Mouse (Mus musculus) embryonic facial prominence, embryonic 15.5 days (tissue): Measurements from ENCODE around the gene Orm3. TPM values are rescaled to one million over a fixed set of nuclear protein-coding genes. Genes with fewer than 3 reads are reported as not detected.

Experiments
- ATAC-seq: fragments of 200-750 bp; cut with Nextera tagmentation; 2 replicates; pipeline ENCODE4 v1.8.0; 2017; ENCODE audit warnings: low read depth, moderate TSS enrichment; ENCODE audit not compliant: insufficient number of reproducible peaks, low FRiP score, low TSS enrichment
- H3K27ac ChIP-seq: fragments of 300-500 bp; sonication (generic); replicated peaks from 2 replicates; pipeline ENCODE4 v1.5.1; 2015; ENCODE audit warnings: mild to moderate bottlenecking, inconsistent platforms
- H3K27me3 ChIP-seq: fragments of 300-500 bp; sonication (generic); 2 replicates; pipeline ENCODE4 v1.6.1; 2015; ENCODE audit warnings: inconsistent platforms
- H3K36me3 ChIP-seq: fragments of 300-500 bp; sonication (generic); 2 replicates; pipeline ENCODE4 v1.6.1; 2015; ENCODE audit warnings: mild to moderate bottlenecking, inconsistent platforms
- H3K4me1 ChIP-seq: fragments of 300-500 bp; sonication (generic); 2 replicates; pipeline ENCODE4 v1.6.1; 2015; ENCODE audit warnings: inconsistent platforms
- H3K4me2 ChIP-seq: fragments of 300-500 bp; sonication (generic); replicated peaks from 2 replicates; pipeline ENCODE4 v1.6.1; 2015; ENCODE audit warnings: mild to moderate bottlenecking, inconsistent platforms
- H3K4me3 ChIP-seq: fragments of 300-500 bp; sonication (generic); replicated peaks from 2 replicates; pipeline ENCODE4 v1.5.1; 2015; ENCODE audit warnings: mild to moderate bottlenecking, inconsistent platforms
- H3K9ac ChIP-seq: fragments of 300-500 bp; sonication (generic); 2 replicates; pipeline ENCODE4 v1.6.1; 2015; ENCODE audit warnings: inconsistent platforms
- H3K9me3 ChIP-seq: fragments of 300-500 bp; sonication (generic); replicated peaks from 2 replicates; pipeline ENCODE4 v1.6.1; 2016; ENCODE audit warnings: inconsistent platforms
- WGBS: fragments of 180-500 bp; shearing (Covaris S2); methylation state at CpG from one replicate; pipeline ENCODE4 v1.1.7; 2015; 5-methylcytosine and 5-hydroxymethylcytosine counted together
- polyA plus RNA-seq: library from polyadenylated mRNA; unstranded; fragments of >200 nt; fragmentation: Nextera tagmentation; extraction: Ambion mirVana; gene quantifications from 2 replicates; pipeline ENCODE4 v1.2.1, GENCODE M21; 2015

Gene Orm3
- polyA plus RNA-seq, 1 experiment from 2014 or later = not detected

GRCm38 (mm10) chr4:63389121-63389886 is 33.3 kb downstream of the Orm3 start:
- H3K4me2 ChIP-seq = no peak overlapping the region
- no peak overlapping the region for H3K9ac ChIP-seq
- H3K27ac ChIP-seq = no peak overlapping the region
- no peaks in the 10 kb centered on the region for H3K9me3 ChIP-seq
- H3K4me1 ChIP-seq = peaks cover 13% of the 10 kb centered on the region
- 40% methylated on average over 8 of the region's 8 CpGs for WGBS
- H3K36me3 ChIP-seq = peaks cover 10% of the 10 kb centered on the region; the same call in 1 of the 2 replicates
- H3K4me3 ChIP-seq = no peak overlapping the region
- ATAC-seq = 0 out of 2 replicates have a peak, but pooled peaks have one; percentile 44
- H3K27me3 ChIP-seq = no peaks in the 10 kb centered on the region

GRCm38 (mm10) chr4:63389887-63390528 is 34.0 kb downstream of the Orm3 start:
- Histone ChIP-seq H3K4me1 (peaks cover 13% of the 10 kb centered on the region), H3K27ac (no peak overlapping the region), H3K9ac (no peak overlapping the region), H3K9me3 (no peaks in the 10 kb centered on the region), H3K4me3 (no peak overlapping the region), H3K27me3 (no peaks in the 10 kb centered on the region), H3K36me3 (peaks cover 15% of the 10 kb centered on the region; the same call in 1 of the 2 replicates), H3K4me2 (no peak overlapping the region)
- WGBS = 60% methylated on average over 11 of the region's 11 CpGs
- no peak for ATAC-seq

GRCm38 (mm10) chr4:63391322-63391721 is 35.4 kb downstream of the Orm3 start:
- WGBS = 75% methylated on average over 6 of the region's 6 CpGs
- Histone ChIP-seq H3K4me2 (no peak overlapping the region), H3K9me3 (no peaks in the 10 kb centered on the region), H3K4me1 (peaks cover 13% of the 10 kb centered on the region), H3K27me3 (no peaks in the 10 kb centered on the region), H3K27ac (0 out of 2 replicates have a peak overlapping the region, but pooled peaks have one; percentile 22), H3K4me3 (no peak overlapping the region), H3K36me3 (peaks cover 12% of the 10 kb centered on the region; the same call in 1 of the 2 replicates), H3K9ac (no peak overlapping the region)
- ATAC-seq = no peak

- H3K27ac ChIP-seq = peak overlapping the region; percentile 80
- H3K4me2 ChIP-seq = no peak overlapping the region
- H3K4me1 ChIP-seq = peaks cover 48% of the 10 kb centered on the region
- H3K36me3 ChIP-seq = peaks cover 12% of the 10 kb centered on the region; the same call in 1 of the 2 replicates
- no peak overlapping the region for H3K4me3 ChIP-seq
- no peak overlapping the region for H3K9ac ChIP-seq
- 81% methylated on average over 10 of the region's 10 CpGs for WGBS
- H3K9me3 ChIP-seq = no peaks in the 10 kb centered on the region
- ATAC-seq = no peak
- H3K27me3 ChIP-seq = no peaks in the 10 kb centered on the region
Observed at GRCm38 (mm10) chr4:63397981-63398537, 42.1 kb downstream of the Orm3 start.

- H3K36me3 ChIP-seq = peaks cover 10% of the 10 kb centered on the region; the same call in 1 of the 2 replicates
- no peak overlapping the region for H3K4me2 ChIP-seq
- peaks cover 58% of the 10 kb centered on the region for H3K4me1 ChIP-seq
- no peaks in the 10 kb centered on the region for H3K27me3 ChIP-seq
- WGBS = 20% methylated on average over 11 of the region's 11 CpGs
- peak overlapping the region; percentile 80 for H3K27ac ChIP-seq
- H3K9ac ChIP-seq = no peak overlapping the region
- H3K9me3 ChIP-seq = no peaks in the 10 kb centered on the region
- H3K4me3 ChIP-seq = no peak overlapping the region
- ATAC-seq = peak; percentile 13; the same call in 1 of the 2 replicates
Observed at GRCm38 (mm10) chr4:63398854-63399609, 43.1 kb downstream of the Orm3 start.

- H3K4me2 ChIP-seq = no peak overlapping the region
- H3K9ac ChIP-seq = no peak overlapping the region
- ATAC-seq = no peak
- H3K4me1 ChIP-seq = peaks cover 65% of the 10 kb centered on the region
- H3K4me3 ChIP-seq = no peak overlapping the region
- no peaks in the 10 kb centered on the region for H3K9me3 ChIP-seq
- H3K36me3 ChIP-seq = peaks cover 4% of the 10 kb centered on the region; the same call in 1 of the 2 replicates
- WGBS = 59% methylated on average over 8 of the region's 8 CpGs
- H3K27me3 ChIP-seq = no peaks in the 10 kb centered on the region
- peak overlapping the region; percentile 80 for H3K27ac ChIP-seq
Observed at GRCm38 (mm10) chr4:63399691-63400270, 43.8 kb downstream of the Orm3 start.

- Histone ChIP-seq H3K36me3 (no peaks in the 10 kb centered on the region), H3K27ac (0 out of 2 replicates have a peak overlapping the region, but pooled peaks have one; percentile 28), H3K4me3 (no peak overlapping the region), H3K27me3 (no peaks in the 10 kb centered on the region), H3K9me3 (no peaks in the 10 kb centered on the region), H3K4me1 (peaks cover 75% of the 10 kb centered on the region), H3K9ac (no peak overlapping the region), H3K4me2 (no peak overlapping the region)
- 81% methylated on average over 18 of the region's 18 CpGs for WGBS
- ATAC-seq = no peak
Observed at GRCm38 (mm10) chr4:63400541-63401306, 44.8 kb downstream of the Orm3 start.

GRCm38 (mm10) chr4:63401620-63402019 is 45.7 kb downstream of the Orm3 start:
- no peak overlapping the region for H3K4me3 ChIP-seq

GRCm38 (mm10) chr4:63402056-63402455 is 46.1 kb downstream of the Orm3 start:
- Histone ChIP-seq H3K4me2 (0 out of 2 replicates have a peak overlapping the region, but pooled peaks have one; percentile 15), H3K27ac (peak overlapping the region; percentile 82; the same call in 1 of the 2 replicates), H3K27me3 (no peaks in the 10 kb centered on the region), H3K9ac (no peak overlapping the region), H3K36me3 (no peaks in the 10 kb centered on the region), H3K4me3 (no peak overlapping the region), H3K4me1 (peaks cover 77% of the 10 kb centered on the region), H3K9me3 (no peaks in the 10 kb centered on the region)
- WGBS = 87% methylated on average over 10 of the region's 10 CpGs
- no peak for ATAC-seq

More at GRCm38 (mm10) chr4:63401620-63402019, 45.7 kb downstream of the Orm3 start:
- Histone ChIP-seq H3K27ac (0 out of 2 replicates have a peak overlapping the region, but pooled peaks have one; percentile 28), H3K9me3 (no peaks in the 10 kb centered on the region), H3K4me2 (0 out of 2 replicates have a peak overlapping the region, but pooled peaks have one; percentile 15), H3K36me3 (no peaks in the 10 kb centered on the region), H3K4me1 (peaks cover 77% of the 10 kb centered on the region), H3K9ac (no peak overlapping the region), H3K27me3 (no peaks in the 10 kb centered on the region)
- no peak for ATAC-seq
- 62% methylated on average over 6 of the region's 6 CpGs for WGBS

GRCm38 (mm10) chr4:63402558-63402957 is 46.6 kb downstream of the Orm3 start:
- Histone ChIP-seq H3K27me3 (no peaks in the 10 kb centered on the region), H3K4me2 (peak overlapping the region; percentile 42), H3K9me3 (no peaks in the 10 kb centered on the region), H3K4me1 (peaks cover 77% of the 10 kb centered on the region), H3K9ac (no peak overlapping the region), H3K36me3 (no peaks in the 10 kb centered on the region), H3K27ac (peak overlapping the region; percentile 82), H3K4me3 (peak overlapping the region; percentile 30)
- WGBS = 52% methylated on average over 6 of the region's 6 CpGs
- ATAC-seq = no peak
